In genomic region chr1:189022925-189023700, GRCm38 (mm10) we compare ENCODE assay signal across 10 mouse cellular contexts. TPM values are rescaled to one million over a fixed set of nuclear protein-coding genes. Genes with fewer than 3 reads are reported as not detected.
DNase-seq lines count a peak whose midpoint lies in the region; ATAC-seq and TF ChIP-seq lines count a peak whose summit lies in the region.
"Had no signal": no experiment of that assay in that cellular context is flagged by ENCODE, and none has a peak within 500 bp of the region (broad histone marks: within the 10 kb centered on the region; RNA-seq: fewer than 3 reads in every experiment).

No protein-coding gene starts in this region.

- no peaks in the 10 kb centered on the region for H3K36me3 ChIP-seq in hindbrain, postnatal 0 days (ENCODE audit: insufficient read depth, low read length)
- H3K36me3 ChIP-seq in hindbrain, embryonic 16.5 days (ENCODE audit: control insufficient read depth, insufficient read depth, low read length): no peaks in the 10 kb centered on the region
- H3K36me3 ChIP-seq in ES-Bruce4 (ENCODE audit: control insufficient read depth, insufficient read depth, low read length, poor library complexity, severe bottlenecking): no peaks in the 10 kb centered on the region
- H3K36me3 ChIP-seq: hindbrain, embryonic 13.5 days had no signal

- WGBS in hindbrain, postnatal 0 days: 40% methylated on average over 7 of the region's 7 CpGs
- 52% methylated on average over 7 of the region's 7 CpGs for WGBS in hindbrain, embryonic 16.5 days

- no peaks in the 10 kb centered on the region for H3K4me1 ChIP-seq in hindbrain, postnatal 0 days (ENCODE audit: insufficient read depth, low read length)
- no peaks in the 10 kb centered on the region for H3K4me1 ChIP-seq in hindbrain, embryonic 16.5 days (ENCODE audit: control insufficient read depth, insufficient read depth, low read depth, low read length)
- H3K4me1 ChIP-seq in ES-Bruce4 (ENCODE audit: control insufficient read depth, insufficient read depth, low read length): peaks cover 4% of the 10 kb centered on the region
- H3K4me1 ChIP-seq: hindbrain, embryonic 13.5 days had no signal

- peak; percentile 38; the same call in 1 of the 2 replicates for ATAC-seq in hindbrain, postnatal 0 days
- no peak for ATAC-seq in hindbrain, embryonic 16.5 days

- H3K9ac ChIP-seq in hindbrain, postnatal 0 days (replicated peaks; ENCODE audit: low read length): no peak overlapping the region
- no peak overlapping the region for H3K9ac ChIP-seq in hindbrain, embryonic 16.5 days (ENCODE audit: low read depth, low read length)
- H3K9ac ChIP-seq in ES-Bruce4 (ENCODE audit: low read depth, poor library complexity, severe bottlenecking): no peak overlapping the region
- H3K9ac ChIP-seq: hindbrain, embryonic 13.5 days had no signal

- no peak overlapping the region for H3K4me3 ChIP-seq in hindbrain, postnatal 0 days (ENCODE audit: low read length)
- no peak overlapping the region for H3K4me3 ChIP-seq in hindbrain, embryonic 16.5 days (ENCODE audit: low read length)
- no peak overlapping the region for H3K4me3 ChIP-seq in ES-Bruce4 (ENCODE audit: low read depth, low read length)
- H3K4me3 ChIP-seq: hindbrain, embryonic 13.5 days had no signal

- TF ChIP-seq CTCF in hindbrain, postnatal 0 days (IDR thresholded peaks at IDR 0.05; ENCODE audit: low read depth): peak; percentile 64
- TF ChIP-seq CTCF in ES-Bruce4 (IDR thresholded peaks at IDR 0.05; ENCODE audit: low read depth, low read length): peak; percentile 29

- no peak overlapping the region for H3K27ac ChIP-seq in hindbrain, postnatal 0 days
- no peak overlapping the region for H3K27ac ChIP-seq in hindbrain, embryonic 16.5 days (ENCODE audit: low read depth, low read length)
- no peak overlapping the region for H3K27ac ChIP-seq in ES-Bruce4 (ENCODE audit: insufficient read depth, low read length)
- H3K27ac ChIP-seq: hindbrain, embryonic 13.5 days had no signal

- no peak overlapping the region for H3K4me2 ChIP-seq in hindbrain, postnatal 0 days (ENCODE audit: low read depth, low read length)
- H3K4me2 ChIP-seq in hindbrain, embryonic 16.5 days (ENCODE audit: low read length): no peak overlapping the region
- H3K4me2 ChIP-seq: hindbrain, embryonic 13.5 days had no signal

- H3K27me3 ChIP-seq in hindbrain, postnatal 0 days (ENCODE audit: insufficient read depth, low read length): no peaks in the 10 kb centered on the region
- no peaks in the 10 kb centered on the region for H3K27me3 ChIP-seq in hindbrain, embryonic 16.5 days (replicated peaks; ENCODE audit: control insufficient read depth, insufficient read depth, low read length)
- no peaks in the 10 kb centered on the region for H3K27me3 ChIP-seq in ES-Bruce4 (ENCODE audit: control insufficient read depth, insufficient read depth, low read length, poor library complexity, severe bottlenecking)
- H3K27me3 ChIP-seq: hindbrain, embryonic 13.5 days had no signal

- no peaks in the 10 kb centered on the region for H3K9me3 ChIP-seq in hindbrain, postnatal 0 days (ENCODE audit: low read length)
- H3K9me3 ChIP-seq in hindbrain, embryonic 16.5 days (ENCODE audit: control insufficient read depth, low read length): no peaks in the 10 kb centered on the region
- no peaks in the 10 kb centered on the region; the same call in 1 of the 2 replicates for H3K9me3 ChIP-seq in ES-Bruce4 (replicated peaks; ENCODE audit: control insufficient read depth, insufficient read depth, low read length, poor library complexity, severe bottlenecking)
- H3K9me3 ChIP-seq: hindbrain, embryonic 13.5 days had no signal

- TF ChIP-seq EP300 in ES-Bruce4 (IDR thresholded peaks at IDR 0.05; ENCODE audit: insufficient read depth, low read depth, low read length): no peak

- no peak for TF ChIP-seq POLR2A in ES-Bruce4 (IDR thresholded peaks at IDR 0.05; ENCODE audit: insufficient read depth, low read length)

- DNase-seq in hindbrain, postnatal 0 days (ENCODE audit: low spot score): peak; percentile 65
- DNase-seq in 3T3-L1 (ENCODE audit: low read depth, low spot score): peak; percentile 57
- DNase-seq in forelimb bud, embryonic 11.5 days (ENCODE audit: low read depth, low spot score): peak; percentile 12
- no peak for DNase-seq in urinary bladder, postnatal 36 days (ENCODE audit: low spot score in 2 of 2)
- no peak for DNase-seq in kidney, postnatal 4 days
- DNase-seq in layer of hippocampus, adult 9-11 months: no peak
- DNase-seq: thymus, adult 2 months had no signal

RNA-seq across cellular contexts. Expression of gene Kctd3, which starts 15.5 kb away (rescaled TPM):
- total RNA-seq in hindbrain, postnatal 0 days (2014; rRNA removed): 65.0 and 73.8 TPM in 2 replicates
- polyA plus RNA-seq in hindbrain, postnatal 0 days (2015; fragmentation: Nextera tagmentation; extraction: Ambion mirVana): 40.7 and 45.4 TPM in 2 replicates
- 45.8 and 50.5 TPM in 2 replicates for polyA plus RNA-seq in hindbrain, embryonic 16.5 days (2015; fragmentation: Nextera tagmentation; extraction: Ambion mirVana)
- polyA plus RNA-seq in ES-Bruce4 (2011; ENCODE audit: insufficient read depth, insufficient read length, low read depth, missing spikeins): 59.2 and 60.9 TPM in 2 replicates

Comparison
In these comparisons a context has a peak if more than half of its experiments do, and no peak if none do; other contexts are left out.
1. DNase-seq: peak in hindbrain, postnatal 0 days (single experiment), 3T3-L1 (single experiment) and forelimb bud, embryonic 11.5 days (single experiment); none in urinary bladder, postnatal 36 days (0 of 2), kidney, postnatal 4 days (0 of 2) and layer of hippocampus, adult 9-11 months (single experiment).